Mouse (Mus musculus) stomach, embryonic 16.5 days (tissue): ENCODE results near the gene Eng. TPM values are rescaled to one million over a fixed set of nuclear protein-coding genes. Genes with fewer than 3 reads are reported as not detected.

Experiments
- ATAC-seq: fragments of 200-750 bp; cut with Nextera tagmentation; 2 replicates; pipeline ENCODE4 v1.8.0; 2017; ENCODE audit warnings: moderate number of reproducible peaks, moderate TSS enrichment; ENCODE audit not compliant: insufficient read depth, low FRiP score
- H3K27ac ChIP-seq: fragments of 300-500 bp; sonication (generic); 2 replicates; pipeline ENCODE4 v1.5.1; 2014; ENCODE audit warnings: low read length
- H3K27me3 ChIP-seq: fragments of 300-500 bp; sonication (generic); 2 replicates; pipeline ENCODE4 v1.6.1; 2014; ENCODE audit warnings: low read length, control low read depth, mixed read lengths; ENCODE audit not compliant: control insufficient read depth, insufficient read depth
- H3K36me3 ChIP-seq: fragments of 300-500 bp; sonication (generic); 2 replicates; pipeline ENCODE4 v1.6.1; 2014; ENCODE audit warnings: low read length; ENCODE audit not compliant: control insufficient read depth, insufficient read depth
- H3K4me1 ChIP-seq: fragments of 300-500 bp; sonication (generic); 2 replicates; pipeline ENCODE4 v1.6.1; 2014; ENCODE audit warnings: low read length, control low read depth, mixed read lengths; ENCODE audit not compliant: control insufficient read depth, insufficient read depth
- H3K4me2 ChIP-seq: fragments of 300-500 bp; sonication (generic); 2 replicates; pipeline ENCODE4 v1.6.1; 2014; ENCODE audit warnings: low read depth, low read length, mixed read lengths
- H3K4me3 ChIP-seq: fragments of 300-500 bp; sonication (generic); replicated peaks from 2 replicates; pipeline ENCODE4 v1.5.1; 2014; ENCODE audit warnings: mild to moderate bottlenecking, low read length
- H3K9ac ChIP-seq: fragments of 300-500 bp; sonication (generic); 2 replicates; pipeline ENCODE4 v1.6.1; 2014; ENCODE audit warnings: low read length
- H3K9me3 ChIP-seq: fragments of 300-500 bp; sonication (generic); replicated peaks from 2 replicates; pipeline ENCODE4 v1.6.1; 2016; ENCODE audit warnings: low read length, control low read depth; ENCODE audit not compliant: control insufficient read depth
- WGBS: fragments of 180-500 bp; shearing (Covaris S2); extraction: QIAGEN DNeasy Blood & Tissue Kit; methylation state at CpG from one replicate; pipeline ENCODE4 v1.1.7; 2014; 5-methylcytosine and 5-hydroxymethylcytosine counted together
- polyA plus RNA-seq: library from polyadenylated mRNA; unstranded; fragments of >200 nt; fragmentation: Nextera tagmentation; extraction: Ambion mirVana; gene quantifications from 2 replicates; pipeline ENCODE4 v1.2.1, GENCODE M21; 2015

The Eng gene
- polyA plus RNA-seq, 1 experiment from 2014 or later: 64.5 TPM

GRCm38 (mm10) chr2:32628044-32628550 is 18.3 kb upstream of the Eng start:
- H3K9me3 ChIP-seq: no peaks in the 10 kb centered on the region
- 65% methylated on average over 4 of the region's 4 CpGs for WGBS
- peaks cover 46% of the 10 kb centered on the region for H3K4me1 ChIP-seq
- no peak for ATAC-seq
- no peaks in the 10 kb centered on the region for H3K27me3 ChIP-seq
- H3K4me3 ChIP-seq: no peak overlapping the region
- no peaks in the 10 kb centered on the region for H3K36me3 ChIP-seq
- H3K9ac ChIP-seq: peak overlapping the region; percentile 58; the same call in 1 of the 2 replicates
- H3K27ac ChIP-seq: peak overlapping the region; percentile 39
- H3K4me2 ChIP-seq: peak overlapping the region; percentile 31; the same call in 1 of the 2 replicates

- peak; percentile 14; the same call in 1 of the 2 replicates for ATAC-seq
- Histone ChIP-seq H3K27me3 (no peaks in the 10 kb centered on the region), H3K9me3 (no peaks in the 10 kb centered on the region), H3K4me3 (no peak overlapping the region), H3K9ac (peak overlapping the region; percentile 58), H3K27ac (peak overlapping the region; percentile 39), H3K4me1 (peaks cover 48% of the 10 kb centered on the region), H3K4me2 (peak overlapping the region; percentile 31; the same call in 1 of the 2 replicates), H3K36me3 (no peaks in the 10 kb centered on the region)
- 47% methylated on average over 5 of the region's 5 CpGs for WGBS
These were observed 17.7 kb upstream of the Eng start for GRCm38 (mm10) chr2:32628729-32629128.

GRCm38 (mm10) chr2:32629276-32629976 is 17.0 kb upstream of the Eng start:
- Histone ChIP-seq H3K4me2 (0 out of 2 replicates have a peak overlapping the region, but pooled peaks have one; percentile 31), H3K4me3 (no peak overlapping the region), H3K27ac (0 out of 2 replicates have a peak overlapping the region, but pooled peaks have one; percentile 39), H3K4me1 (peaks cover 50% of the 10 kb centered on the region), H3K36me3 (no peaks in the 10 kb centered on the region), H3K27me3 (no peaks in the 10 kb centered on the region), H3K9me3 (no peaks in the 10 kb centered on the region), H3K9ac (peak overlapping the region; percentile 58; the same call in 1 of the 2 replicates)
- 50% methylated on average over 9 of the region's 9 CpGs for WGBS
- ATAC-seq: peak; percentile 15; the same call in 1 of the 2 replicates

- H3K27me3 ChIP-seq: no peaks in the 10 kb centered on the region
- no peak overlapping the region for H3K27ac ChIP-seq
- no peaks in the 10 kb centered on the region for H3K36me3 ChIP-seq
- peaks cover 44% of the 10 kb centered on the region for H3K4me1 ChIP-seq
- H3K4me3 ChIP-seq: no peak overlapping the region
- H3K9me3 ChIP-seq: no peaks in the 10 kb centered on the region
- no peak for ATAC-seq
- 78% methylated on average over 8 of the region's 9 CpGs for WGBS
- no peak overlapping the region for H3K9ac ChIP-seq
- H3K4me2 ChIP-seq: no peak overlapping the region
These were observed 16.4 kb upstream of the Eng start for GRCm38 (mm10) chr2:32630036-32630435.

- no peak overlapping the region for H3K4me2 ChIP-seq
- no peak overlapping the region for H3K27ac ChIP-seq
- H3K9ac ChIP-seq: no peak overlapping the region
- no peaks in the 10 kb centered on the region for H3K9me3 ChIP-seq
- peaks cover 34% of the 10 kb centered on the region for H3K4me1 ChIP-seq
- no peak for ATAC-seq
- WGBS: 84% methylated on average over 10 of the region's 10 CpGs
- no peak overlapping the region for H3K4me3 ChIP-seq
- H3K36me3 ChIP-seq: no peaks in the 10 kb centered on the region
- H3K27me3 ChIP-seq: no peaks in the 10 kb centered on the region
These were observed 15.3 kb upstream of the Eng start for GRCm38 (mm10) chr2:32631046-32631445.

GRCm38 (mm10) chr2:32631737-32632394 is 14.5 kb upstream of the Eng start:
- Histone ChIP-seq H3K9me3 (no peaks in the 10 kb centered on the region), H3K4me3 (no peak overlapping the region), H3K27me3 (no peaks in the 10 kb centered on the region), H3K4me1 (peaks cover 29% of the 10 kb centered on the region), H3K27ac (no peak overlapping the region; the same call in 1 of the 2 replicates), H3K36me3 (no peaks in the 10 kb centered on the region), H3K4me2 (no peak overlapping the region), H3K9ac (no peak overlapping the region)
- 47% methylated on average over 7 of the region's 7 CpGs for WGBS
- ATAC-seq: peak; percentile 59; the same call in 1 of the 2 replicates

GRCm38 (mm10) chr2:32633660-32634059 is 12.7 kb upstream of the Eng start:
- no peak for ATAC-seq
- Histone ChIP-seq H3K4me2 (no peak overlapping the region), H3K9me3 (no peaks in the 10 kb centered on the region), H3K4me1 (peaks cover 22% of the 10 kb centered on the region), H3K36me3 (no peaks in the 10 kb centered on the region), H3K4me3 (no peak overlapping the region), H3K27me3 (no peaks in the 10 kb centered on the region), H3K27ac (peak overlapping the region; percentile 64; the same call in 1 of the 2 replicates), H3K9ac (peak overlapping the region; percentile 48; the same call in 1 of the 2 replicates)
- 52% methylated on average over 5 of the region's 5 CpGs for WGBS

- H3K4me3 ChIP-seq: no peak overlapping the region
- peak overlapping the region; percentile 31; the same call in 1 of the 2 replicates for H3K9ac ChIP-seq
- 86% methylated on average over 10 of the region's 10 CpGs for WGBS
- H3K27me3 ChIP-seq: no peaks in the 10 kb centered on the region
- H3K9me3 ChIP-seq: no peaks in the 10 kb centered on the region
- ATAC-seq: no peak
- no peaks in the 10 kb centered on the region for H3K36me3 ChIP-seq
- H3K27ac ChIP-seq: peak overlapping the region; percentile 33; the same call in 1 of the 2 replicates
- H3K4me1 ChIP-seq: peaks cover 13% of the 10 kb centered on the region
- H3K4me2 ChIP-seq: no peak overlapping the region
These were observed 11.9 kb upstream of the Eng start for GRCm38 (mm10) chr2:32634277-32635105.
